Mouse (Mus musculus): ENCODE data around the gene Adh1.

The Adh1 gene

GRCm38 (mm10) chr3:138291529-138292117 lies 30.8 kb downstream of the Adh1 start:
- DNase-seq = no peak

- no peak for DNase-seq
Measured at GRCm38 (mm10) chr3:138293298-138293895, 32.6 kb downstream of the Adh1 start.

- no peak for DNase-seq
Measured at GRCm38 (mm10) chr3:138300130-138300529, 39.3 kb downstream of the Adh1 start.

- DNase-seq = no peak
Measured at GRCm38 (mm10) chr3:138302676-138303075, 41.9 kb downstream of the Adh1 start.

- no peak for DNase-seq
Measured at GRCm38 (mm10) chr3:138303771-138304488, 43.1 kb downstream of the Adh1 start.

- no peak for DNase-seq
Measured at GRCm38 (mm10) chr3:138304489-138304871, 43.7 kb downstream of the Adh1 start.

- DNase-seq = no peak
Measured at GRCm38 (mm10) chr3:138305486-138306289, 44.9 kb downstream of the Adh1 start.

GRCm38 (mm10) chr3:138306290-138306683 lies 45.5 kb downstream of the Adh1 start:
- no peak for DNase-seq

- DNase-seq = no peak
Measured at GRCm38 (mm10) chr3:138309910-138310309, 49.1 kb downstream of the Adh1 start.

- DNase-seq = peak in 1 of 2 experiments; percentile 23
Measured at GRCm38 (mm10) chr3:138311015-138311414, 50.2 kb downstream of the Adh1 start.

GRCm38 (mm10) chr3:138312965-138313364 lies 52.2 kb downstream of the Adh1 start, which contains the start of gene Adh6a:
TSS of gene Adh6a (plus strand) at chr3:138313286.
- DNase-seq = no peak

- DNase-seq = no peak
Measured at GRCm38 (mm10) chr3:138316908-138317472, 56.2 kb downstream of the Adh1 start.

- no peak for DNase-seq
Measured at GRCm38 (mm10) chr3:138325001-138325400, 64.2 kb downstream of the Adh1 start.

- no peak for DNase-seq
Measured at GRCm38 (mm10) chr3:138325466-138325865, 64.7 kb downstream of the Adh1 start.

GRCm38 (mm10) chr3:138333910-138334309 lies 73.1 kb downstream of the Adh1 start:
- no peak for DNase-seq

GRCm38 (mm10) chr3:138334320-138334719 lies 73.5 kb downstream of the Adh1 start:
- DNase-seq = no peak

- no peak for DNase-seq
Measured at GRCm38 (mm10) chr3:138335566-138335965, 74.8 kb downstream of the Adh1 start.

GRCm38 (mm10) chr3:138336104-138336754 lies 75.4 kb downstream of the Adh1 start:
- DNase-seq = no peak
